Comparison of ENCODE assay signal across 17 mouse cellular contexts in the genomic region with DNA sequence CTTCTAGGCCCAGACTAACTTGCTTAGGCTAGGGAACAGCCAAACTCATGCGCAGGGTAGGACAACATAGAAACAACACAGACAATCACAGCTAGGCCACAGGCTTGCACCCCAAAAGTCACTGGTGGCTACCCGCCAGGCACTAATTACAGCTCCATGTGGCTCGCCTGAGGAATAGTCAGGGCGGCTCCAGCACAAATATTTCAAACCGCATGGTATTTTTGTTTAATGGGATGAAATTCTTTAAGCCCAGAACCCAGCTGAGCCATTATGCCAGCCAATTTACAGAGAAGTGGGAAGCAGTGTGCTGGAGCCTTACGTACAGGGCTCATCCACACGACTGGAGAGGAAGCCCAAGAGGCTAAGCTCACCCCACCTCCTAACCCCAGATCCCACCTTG. TPM values are rescaled to one million over a fixed set of nuclear protein-coding genes. Genes with fewer than 3 reads are reported as not detected.
DNase-seq lines count a peak whose midpoint lies in the region; ATAC-seq lines count a peak whose summit lies in the region.
"Had no signal": no experiment of that assay in that cellular context is flagged by ENCODE, and none has a peak within 500 bp of the region (broad histone marks: within the 10 kb centered on the region; RNA-seq: fewer than 3 reads in every experiment).

No protein-coding gene starts in this region.

- peaks cover 75% of the 10 kb centered on the region for H3K27me3 ChIP-seq in forebrain, embryonic 12.5 days
- H3K27me3 ChIP-seq in forebrain, embryonic 11.5 days (ENCODE audit: control insufficient read depth, insufficient read depth, low read length), result peaks cover 20% of the 10 kb centered on the region
- peaks cover 5% of the 10 kb centered on the region for H3K27me3 ChIP-seq in hindbrain, embryonic 10.5 days (ENCODE audit: insufficient read depth, poor library complexity, severe bottlenecking)
- H3K27me3 ChIP-seq in hindbrain, embryonic 11.5 days (ENCODE audit: control insufficient read depth, insufficient read depth, low read length), result no peaks in the 10 kb centered on the region
- H3K27me3 ChIP-seq in forebrain, embryonic 15.5 days, result 0 out of 2 replicates have a peak, but pooled peaks cover 6% of the 10 kb centered on the region
- H3K27me3 ChIP-seq in midbrain, embryonic 16.5 days (ENCODE audit: control insufficient read depth, insufficient read depth, low read depth, low read length), result no peaks in the 10 kb centered on the region

- no peak overlapping the region for H3K4me3 ChIP-seq in forebrain, embryonic 12.5 days (replicated peaks)
- no peak overlapping the region for H3K4me3 ChIP-seq in forebrain, embryonic 11.5 days (ENCODE audit: low read depth, low read length)
- no peak overlapping the region for H3K4me3 ChIP-seq in hindbrain, embryonic 10.5 days
- no peak overlapping the region for H3K4me3 ChIP-seq in hindbrain, embryonic 11.5 days (ENCODE audit: low read depth, low read length)
- H3K4me3 ChIP-seq in forebrain, embryonic 15.5 days, result no peak overlapping the region
- no peak overlapping the region for H3K4me3 ChIP-seq in midbrain, embryonic 16.5 days (ENCODE audit: low read depth, low read length)
- H3K4me3 ChIP-seq: erythroblast, embryonic 14.5 days had no signal

- DNase-seq in forebrain, embryonic 11.5 days (ENCODE audit: low spot score), result no peak
- no peak for DNase-seq in hindbrain, embryonic 10.5 days (ENCODE audit: low spot score)
- no peak for DNase-seq in hindbrain, embryonic 11.5 days (ENCODE audit: low spot score)
- DNase-seq in adrenal gland, adult 2 months, result no peak
- DNase-seq in spleen, postnatal 4 days (ENCODE audit: low spot score in 2 of 2), result no peak
- DNase-seq: gastrocnemius, postnatal 10 days; left cerebral cortex, postnatal 4 days; lung, embryonic 14.5 days had no signal

- 48% methylated on average over 7 of the region's 7 CpGs for WGBS in forebrain, embryonic 12.5 days
- 54% methylated on average over 7 of the region's 7 CpGs for WGBS in forebrain, embryonic 11.5 days
- WGBS in hindbrain, embryonic 10.5 days, result 79% methylated on average over 7 of the region's 7 CpGs
- WGBS in hindbrain, embryonic 11.5 days, result 84% methylated on average over 7 of the region's 7 CpGs
- 27% methylated on average over 7 of the region's 7 CpGs for WGBS in forebrain, embryonic 15.5 days
- 46% methylated on average over 7 of the region's 7 CpGs for WGBS in midbrain, embryonic 16.5 days

- ATAC-seq in forebrain, embryonic 12.5 days (ENCODE audit: low FRiP score), result no peak
- ATAC-seq in forebrain, embryonic 11.5 days (replicated peaks; ENCODE audit: low FRiP score), result no peak
- no peak for ATAC-seq in hindbrain, embryonic 11.5 days (ENCODE audit: low FRiP score)
- no peak for ATAC-seq in forebrain, embryonic 15.5 days (replicated peaks)
- ATAC-seq in midbrain, embryonic 16.5 days, result no peak
- ATAC-seq: inflammation-experienced regulatory T-cells, adult 6 months had no signal

- no peaks in the 10 kb centered on the region for H3K36me3 ChIP-seq in forebrain, embryonic 12.5 days (replicated peaks)
- H3K36me3 ChIP-seq in forebrain, embryonic 11.5 days (ENCODE audit: control insufficient read depth, insufficient read depth, low read length), result no peaks in the 10 kb centered on the region
- no peaks in the 10 kb centered on the region for H3K36me3 ChIP-seq in hindbrain, embryonic 10.5 days
- no peaks in the 10 kb centered on the region for H3K36me3 ChIP-seq in hindbrain, embryonic 11.5 days (ENCODE audit: control insufficient read depth, insufficient read depth, low read length)
- H3K36me3 ChIP-seq in forebrain, embryonic 15.5 days, result no peaks in the 10 kb centered on the region
- H3K36me3 ChIP-seq in midbrain, embryonic 16.5 days (ENCODE audit: control insufficient read depth, insufficient read depth, low read length), result no peaks in the 10 kb centered on the region

- H3K4me1 ChIP-seq in forebrain, embryonic 12.5 days, result peaks cover 75% of the 10 kb centered on the region
- peaks cover 33% of the 10 kb centered on the region for H3K4me1 ChIP-seq in forebrain, embryonic 11.5 days (replicated peaks; ENCODE audit: control insufficient read depth, insufficient read depth, low read length)
- peaks cover 79% of the 10 kb centered on the region for H3K4me1 ChIP-seq in hindbrain, embryonic 10.5 days (replicated peaks)
- peaks cover 24% of the 10 kb centered on the region for H3K4me1 ChIP-seq in hindbrain, embryonic 11.5 days (replicated peaks; ENCODE audit: control insufficient read depth, insufficient read depth, low read length)
- peaks cover 67% of the 10 kb centered on the region for H3K4me1 ChIP-seq in forebrain, embryonic 15.5 days
- H3K4me1 ChIP-seq in midbrain, embryonic 16.5 days (ENCODE audit: control insufficient read depth, insufficient read depth, low read length), result peaks cover 57% of the 10 kb centered on the region

- no peak overlapping the region for H3K4me2 ChIP-seq in forebrain, embryonic 12.5 days
- no peak overlapping the region for H3K4me2 ChIP-seq in forebrain, embryonic 11.5 days (ENCODE audit: low read depth, low read length, severe bottlenecking)
- no peak overlapping the region for H3K4me2 ChIP-seq in hindbrain, embryonic 11.5 days (replicated peaks; ENCODE audit: low read depth, low read length)
- no peak overlapping the region for H3K4me2 ChIP-seq in forebrain, embryonic 15.5 days (replicated peaks)
- no peak overlapping the region for H3K4me2 ChIP-seq in midbrain, embryonic 16.5 days (ENCODE audit: low read length)
- H3K4me2 ChIP-seq: lung, embryonic 14.5 days had no signal

- H3K27ac ChIP-seq in forebrain, embryonic 12.5 days, result peak overlapping the region; percentile 31
- H3K27ac ChIP-seq in forebrain, embryonic 11.5 days (ENCODE audit: low read depth, low read length), result no peak overlapping the region
- 0 out of 2 replicates have a peak overlapping the region, but pooled peaks have one; percentile 6 for H3K27ac ChIP-seq in hindbrain, embryonic 10.5 days
- H3K27ac ChIP-seq in hindbrain, embryonic 11.5 days (ENCODE audit: low read depth, low read length), result no peak overlapping the region
- H3K27ac ChIP-seq in forebrain, embryonic 15.5 days (replicated peaks), result peak overlapping the region; percentile 63
- H3K27ac ChIP-seq in midbrain, embryonic 16.5 days (ENCODE audit: low read length), result 0 out of 2 replicates have a peak overlapping the region, but pooled peaks have one; percentile 13
- H3K27ac ChIP-seq: kidney, postnatal 0 days had no signal

- no peak overlapping the region for H3K9ac ChIP-seq in forebrain, embryonic 12.5 days
- H3K9ac ChIP-seq in forebrain, embryonic 11.5 days (ENCODE audit: low read length), result no peak overlapping the region
- no peak overlapping the region for H3K9ac ChIP-seq in hindbrain, embryonic 11.5 days (ENCODE audit: low read depth, low read length)
- no peak overlapping the region for H3K9ac ChIP-seq in forebrain, embryonic 15.5 days (replicated peaks)
- peak overlapping the region; percentile 28; the same call in 1 of the 2 replicates for H3K9ac ChIP-seq in midbrain, embryonic 16.5 days (ENCODE audit: low read depth, low read length)
- H3K9ac ChIP-seq: lung, embryonic 14.5 days had no signal

- no peaks in the 10 kb centered on the region for H3K9me3 ChIP-seq in forebrain, embryonic 12.5 days
- H3K9me3 ChIP-seq in forebrain, embryonic 11.5 days (ENCODE audit: control insufficient read depth, low read length), result no peaks in the 10 kb centered on the region
- H3K9me3 ChIP-seq in hindbrain, embryonic 10.5 days, result no peaks in the 10 kb centered on the region
- H3K9me3 ChIP-seq in hindbrain, embryonic 11.5 days (ENCODE audit: control insufficient read depth, low read length), result no peaks in the 10 kb centered on the region
- no peaks in the 10 kb centered on the region for H3K9me3 ChIP-seq in forebrain, embryonic 15.5 days
- H3K9me3 ChIP-seq in midbrain, embryonic 16.5 days (replicated peaks; ENCODE audit: control insufficient read depth, low read length, poor library complexity, severe bottlenecking), result no peaks in the 10 kb centered on the region

RNA-seq across cellular contexts. Expression of a gene that starts 24.0 kb away (rescaled TPM):
- 7.8 and 7.9 TPM in 2 replicates for polyA plus RNA-seq in forebrain, embryonic 12.5 days (2016; fragmentation: Nextera tagmentation; extraction: Ambion mirVana)
- 4.4 and 4.7 TPM in 2 replicates for polyA plus RNA-seq in forebrain, embryonic 11.5 days (2014; fragmentation: Nextera tagmentation; extraction: Ambion mirVana)
- polyA plus RNA-seq in hindbrain, embryonic 10.5 days (2016; fragmentation: Nextera tagmentation; extraction: Ambion mirVana), result 3.9 and 6.8 TPM in 2 replicates
- polyA plus RNA-seq in hindbrain, embryonic 11.5 days (2014; fragmentation: Nextera tagmentation; extraction: Ambion mirVana), result 5.9 and 6.5 TPM in 2 replicates
- polyA plus RNA-seq in forebrain, embryonic 15.5 days (2015; fragmentation: Nextera tagmentation; extraction: Ambion mirVana), result 13.8 and 15.8 TPM in 2 replicates
- polyA plus RNA-seq in midbrain, embryonic 16.5 days (2015; fragmentation: Nextera tagmentation; extraction: Ambion mirVana), result 10.0 and 11.5 TPM in 2 replicates
- 10 to 100 TPM; 77.1 to 96.1 TPM for total RNA-seq in adrenal gland, adult 2 months (2021)
- polyA plus RNA-seq in adrenal gland, adult 2 months (2012; rRNA removed), result 163 and 202 TPM in 2 replicates
- total RNA-seq: megakaryocyte, adult 5-6 weeks had no signal
- polyA plus RNA-seq: inflammation-experienced regulatory T-cells, adult 6 months had no signal

RNA-seq across cellular contexts. Expression of a gene that starts 40.5 kb away (rescaled TPM):
- 0.29 and 0.45 TPM in 2 replicates for polyA plus RNA-seq in forebrain, embryonic 12.5 days (2016; fragmentation: Nextera tagmentation; extraction: Ambion mirVana)
- 0.45 TPM in 1 of 2 replicates, not detected in the other for polyA plus RNA-seq in forebrain, embryonic 11.5 days (2014; fragmentation: Nextera tagmentation; extraction: Ambion mirVana)
- 0.50 TPM in 1 of 2 replicates, not detected in the other for polyA plus RNA-seq in hindbrain, embryonic 10.5 days (2016; fragmentation: Nextera tagmentation; extraction: Ambion mirVana)
- 0.69 TPM in 1 of 2 replicates, not detected in the other for polyA plus RNA-seq in hindbrain, embryonic 11.5 days (2014; fragmentation: Nextera tagmentation; extraction: Ambion mirVana)
- 0.77 and 0.94 TPM in 2 replicates for polyA plus RNA-seq in forebrain, embryonic 15.5 days (2015; fragmentation: Nextera tagmentation; extraction: Ambion mirVana)
- polyA plus RNA-seq in midbrain, embryonic 16.5 days (2015; fragmentation: Nextera tagmentation; extraction: Ambion mirVana), result 0.29 and 0.88 TPM in 2 replicates
- total RNA-seq in adrenal gland, adult 2 months (2021), result not detected
- polyA plus RNA-seq in adrenal gland, adult 2 months (2012; rRNA removed), result 0.20 and 0.75 TPM in 2 replicates
- total RNA-seq: adrenal gland, adult 8-10 months; gastrocnemius, postnatal 10 days; layer of hippocampus, postnatal 25 days; left cerebral cortex, postnatal 4 days; megakaryocyte, adult 5-6 weeks had no signal
- polyA plus RNA-seq: erythroblast, embryonic 14.5 days; inflammation-experienced regulatory T-cells, adult 6 months had no signal

RNA-seq across cellular contexts. Expression of a gene that starts 43.5 kb away (rescaled TPM):
- polyA plus RNA-seq in forebrain, embryonic 12.5 days (2016; fragmentation: Nextera tagmentation; extraction: Ambion mirVana), result not detected in 2 replicates
- polyA plus RNA-seq in forebrain, embryonic 11.5 days (2014; fragmentation: Nextera tagmentation; extraction: Ambion mirVana), result not detected in 2 replicates
- not detected in 2 replicates for polyA plus RNA-seq in hindbrain, embryonic 10.5 days (2016; fragmentation: Nextera tagmentation; extraction: Ambion mirVana)
- not detected in 2 replicates for polyA plus RNA-seq in hindbrain, embryonic 11.5 days (2014; fragmentation: Nextera tagmentation; extraction: Ambion mirVana)
- polyA plus RNA-seq in forebrain, embryonic 15.5 days (2015; fragmentation: Nextera tagmentation; extraction: Ambion mirVana), result not detected in 2 replicates
- 0.23 TPM in 1 of 2 replicates, not detected in the other for polyA plus RNA-seq in midbrain, embryonic 16.5 days (2015; fragmentation: Nextera tagmentation; extraction: Ambion mirVana)
- total RNA-seq in adrenal gland, adult 2 months (2021), result 1 to 10 TPM; 2.8 to 3.8 TPM
- polyA plus RNA-seq in adrenal gland, adult 2 months (2012; rRNA removed), result 10.0 and 18.1 TPM in 2 replicates
- total RNA-seq: megakaryocyte, adult 5-6 weeks had no signal
- polyA plus RNA-seq: inflammation-experienced regulatory T-cells, adult 6 months had no signal

RNA-seq across cellular contexts. Expression of a gene that starts 44.8 kb away (rescaled TPM):
- polyA plus RNA-seq in forebrain, embryonic 12.5 days (2016; fragmentation: Nextera tagmentation; extraction: Ambion mirVana), result 0.19 and 0.31 TPM in 2 replicates
- 0.12 and 0.29 TPM in 2 replicates for polyA plus RNA-seq in forebrain, embryonic 11.5 days (2014; fragmentation: Nextera tagmentation; extraction: Ambion mirVana)
- 1.2 and 2.8 TPM in 2 replicates for polyA plus RNA-seq in hindbrain, embryonic 10.5 days (2016; fragmentation: Nextera tagmentation; extraction: Ambion mirVana)
- 1.3 and 1.8 TPM in 2 replicates for polyA plus RNA-seq in hindbrain, embryonic 11.5 days (2014; fragmentation: Nextera tagmentation; extraction: Ambion mirVana)
- polyA plus RNA-seq in forebrain, embryonic 15.5 days (2015; fragmentation: Nextera tagmentation; extraction: Ambion mirVana), result 1.00 and 1.9 TPM in 2 replicates
- polyA plus RNA-seq in midbrain, embryonic 16.5 days (2015; fragmentation: Nextera tagmentation; extraction: Ambion mirVana), result 1.5 TPM in 2 replicates
- under 1 TPM in 1 of 2 experiments, not detected in 1; 0.17 TPM for total RNA-seq in adrenal gland, adult 2 months (2021)
- 0.17 TPM in 1 of 2 replicates, not detected in the other for polyA plus RNA-seq in adrenal gland, adult 2 months (2012; rRNA removed)
- total RNA-seq: gastrocnemius, postnatal 10 days; megakaryocyte, adult 5-6 weeks had no signal
- polyA plus RNA-seq: erythroblast, embryonic 14.5 days; inflammation-experienced regulatory T-cells, adult 6 months; kidney, postnatal 0 days had no signal

Comparison
In these comparisons a context has a peak if more than half of its experiments do, and no peak if none do; other contexts are left out.
1. H3K27ac ChIP-seq: peak in forebrain, embryonic 12.5 days (single experiment), hindbrain, embryonic 10.5 days (single experiment), forebrain, embryonic 15.5 days (single experiment) and midbrain, embryonic 16.5 days (single experiment); none in forebrain, embryonic 11.5 days (single experiment) and hindbrain, embryonic 11.5 days (single experiment).